Mouse (Mus musculus): ENCODE measurements around the gene Wdhd1. TPM values are rescaled to one million over a fixed set of nuclear protein-coding genes. Genes with fewer than 3 reads are reported as not detected.

Wdhd1 gene
- total RNA-seq, 2 experiments from 2014 or later: 1.4 TPM

Other genes with a start within 250 kb of the Wdhd1 start
- gene Gch1, start 87.4 kb downstream of the Wdhd1 start, total RNA-seq (2021): 100 to 1,000 TPM in 1 of 2 experiments, 10 to 100 TPM in 1; 72.7 to 115 TPM
- 10 to 100 TPM; 19.2 to 21.5 TPM for gene Socs4, start 74 bp upstream of the Wdhd1 start, total RNA-seq (2021)
- 10 to 100 TPM; 69.8 to 82.6 TPM for gene Mapk1ip1l, start 21.4 kb upstream of the Wdhd1 start, total RNA-seq (2021)
- 10 to 100 TPM; 18.5 to 42.1 TPM for gene Lgals3, start 90.9 kb upstream of the Wdhd1 start, total RNA-seq (2021)
- gene Dlgap5, start 141.6 kb upstream of the Wdhd1 start, total RNA-seq (2021): 1 to 10 TPM in 1 of 2 experiments, under 1 TPM in 1; 0.93 to 2.2 TPM
- 10 to 100 TPM; 21.5 to 28.3 TPM for gene Fbxo34, start 173.6 kb upstream of the Wdhd1 start, total RNA-seq (2021)